Mouse (Mus musculus) MEL (cell line): ENCODE results near the gene Rasgef1b. TPM values are rescaled to one million over a fixed set of nuclear protein-coding genes. Genes with fewer than 3 reads are reported as not detected.

Experiments used
- DNase-seq: peaks from one replicate; pipeline ENCODE4 v3.0.0; 2011; ENCODE audit warnings: low read depth, low spot score
- H3K27ac ChIP-seq: 2 replicates; pipeline ENCODE4 v1.5.1; 2012; ENCODE audit warnings: low read depth, mild to moderate bottlenecking, control low read depth, low read length, moderate library complexity; ENCODE audit not compliant: control insufficient read depth
- H3K27me3 ChIP-seq, 2 experiments: fragments of 150-350 bp in 1 of 2; sonication (generic) in 1 of 2; 2 replicates each; pipeline ENCODE4 v1.6.1; 2012; ENCODE audit warnings: low read length in 2 of 2, mild to moderate bottlenecking in 2 of 2, improper control_type of control experiment in 1 of 2, moderate library complexity in 1 of 2; ENCODE audit not compliant: insufficient read depth in 2 of 2, control insufficient read depth in 1 of 2
- H3K36me3 ChIP-seq, 2 experiments: 2 replicates each; pipeline ENCODE4 v1.6.1; 2012 to 2014; ENCODE audit warnings: low read length in 2 of 2, improper control_type of control experiment in 1 of 2, inconsistent platforms in 1 of 2, mild to moderate bottlenecking in 1 of 2; ENCODE audit not compliant: insufficient read depth in 2 of 2, control insufficient read depth in 1 of 2
- H3K4me1 ChIP-seq, 2 experiments: fragments of 150-350 bp in 1 of 2; sonication (generic) in 1 of 2; 2 replicates each; pipeline ENCODE4 v1.6.1; 2012; ENCODE audit warnings: low read length in 2 of 2, improper control_type of control experiment in 1 of 2, mild to moderate bottlenecking in 1 of 2; ENCODE audit not compliant: insufficient read depth in 2 of 2, control insufficient read depth in 1 of 2
- H3K4me3 ChIP-seq, 2 experiments: fragments of 150-350 bp in 1 of 2; sonication (generic) in 1 of 2; 2 replicates each; pipeline ENCODE4 v1.5.1; 2012; ENCODE audit warnings: low read depth in 2 of 2, low read length in 2 of 2, mild to moderate bottlenecking in 2 of 2, moderate library complexity in 2 of 2, control low read depth in 1 of 2, improper control_type of control experiment in 1 of 2; ENCODE audit not compliant: control insufficient read depth in 1 of 2, insufficient read depth in 1 of 2
- H3K79me2 ChIP-seq: 2 replicates; pipeline ENCODE4 v1.6.1; 2012; ENCODE audit warnings: mild to moderate bottlenecking, low read length, moderate library complexity; ENCODE audit not compliant: control insufficient read depth, poor library complexity, insufficient read depth
- H3K9ac ChIP-seq: 2 replicates; pipeline ENCODE4 v1.6.1; 2012; ENCODE audit warnings: low read depth, mild to moderate bottlenecking, control low read depth, low read length, moderate library complexity; ENCODE audit not compliant: control insufficient read depth, poor library complexity, severe bottlenecking
- H3K9me3 ChIP-seq: fragments of 150-350 bp; sonication (generic); replicated peaks from 2 replicates; pipeline ENCODE4 v1.6.1; 2012; ENCODE audit warnings: mild to moderate bottlenecking, low read length, improper control_type of control experiment, moderate library complexity; ENCODE audit not compliant: insufficient read depth
- BHLHE40 ChIP-seq: IDR thresholded peaks from 2 replicates; pipeline ENCODE4 v1.6.1; 2012; ENCODE audit warnings: low read depth, mild to moderate bottlenecking, inconsistent platforms, low read length, improper control_type of control experiment, borderline replicate concordance
- E2F4 ChIP-seq: IDR thresholded peaks from 2 replicates; pipeline ENCODE4 v1.6.1; 2011; ENCODE audit warnings: low read depth, low read length, improper control_type of control experiment, borderline replicate concordance
- ELF1 ChIP-seq: IDR thresholded peaks from 2 replicates; pipeline ENCODE4 v1.6.1; 2014; ENCODE audit warnings: low read depth, mild to moderate bottlenecking, inconsistent platforms, low read length, improper control_type of control experiment, moderate library complexity
- EP300 ChIP-seq, 2 experiments: IDR thresholded peaks; 2 replicates each; pipeline ENCODE4 v1.6.1; 2011; ENCODE audit warnings: improper control_type of control experiment in 2 of 2, low read length in 2 of 2, low read depth in 1 of 2, mild to moderate bottlenecking in 1 of 2
- JUND ChIP-seq: IDR thresholded peaks from 2 replicates; pipeline ENCODE4 v1.6.1; 2011; ENCODE audit warnings: low read depth, mild to moderate bottlenecking, improper control_type of control experiment, low read length
- KAT2A ChIP-seq: conservative IDR thresholded peaks from 2 replicates; pipeline ENCODE4 v1.6.1; 2012; ENCODE audit warnings: low read depth, low read length, improper control_type of control experiment, inconsistent platforms
- MAZ ChIP-seq: IDR thresholded peaks from 2 replicates; pipeline ENCODE4 v1.6.1; 2012; ENCODE audit warnings: low read depth, mild to moderate bottlenecking, inconsistent platforms, low read length, improper control_type of control experiment
- MEF2A ChIP-seq: IDR thresholded peaks from 2 replicates; pipeline ENCODE4 v1.6.1; 2014; ENCODE audit warnings: low read depth, mild to moderate bottlenecking, inconsistent platforms, low read length, improper control_type of control experiment; ENCODE audit not compliant: poor library complexity, insufficient replicate concordance, severe bottlenecking; ENCODE audit errors: extremely low read depth
- NELFE ChIP-seq: IDR thresholded peaks from 2 replicates; pipeline ENCODE4 v1.6.1; 2011; ENCODE audit warnings: low read depth, low read length, improper control_type of control experiment
- NRF1 ChIP-seq: IDR thresholded peaks from 2 replicates; pipeline ENCODE4 v1.6.1; 2014; ENCODE audit warnings: low read depth, mild to moderate bottlenecking, inconsistent platforms, low read length, improper control_type of control experiment, moderate library complexity; ENCODE audit not compliant: poor library complexity, insufficient read depth, severe bottlenecking
- POLR2A ChIP-seq, 2 experiments: IDR thresholded peaks; 2 replicates each; pipeline ENCODE4 v1.6.1; 2011 to 2012; ENCODE audit warnings: low read length in 2 of 2, mild to moderate bottlenecking in 2 of 2, control low read depth in 1 of 2, improper control_type of control experiment in 1 of 2, low read depth in 1 of 2, moderate library complexity in 1 of 2; ENCODE audit not compliant: control insufficient read depth in 1 of 2, insufficient read depth in 1 of 2, poor library complexity in 1 of 2
- RAD21 ChIP-seq: IDR thresholded peaks from 2 replicates; pipeline ENCODE4 v1.6.1; 2011; ENCODE audit warnings: mild to moderate bottlenecking, low read depth, low read length, improper control_type of control experiment
- RCOR1 ChIP-seq: IDR thresholded peaks from 2 replicates; pipeline ENCODE4 v1.6.1; 2012; ENCODE audit warnings: low read depth, mild to moderate bottlenecking, inconsistent platforms, low read length, improper control_type of control experiment
- SIN3A ChIP-seq: IDR thresholded peaks from 2 replicates; pipeline ENCODE4 v1.6.1; 2012; ENCODE audit warnings: low read length, improper control_type of control experiment, inconsistent platforms
- SMC3 ChIP-seq: IDR thresholded peaks from 2 replicates; pipeline ENCODE4 v1.6.1; 2011; ENCODE audit warnings: low read depth, low read length, improper control_type of control experiment
- USF2 ChIP-seq, 2 experiments: IDR thresholded peaks; 2 replicates each; pipeline ENCODE4 v1.6.1; 2011 to 2012; ENCODE audit warnings: improper control_type of control experiment in 2 of 2, low read length in 2 of 2, borderline replicate concordance in 1 of 2, inconsistent platforms in 1 of 2, low read depth in 1 of 2, mild to moderate bottlenecking in 1 of 2; ENCODE audit not compliant: insufficient read depth in 1 of 2
- ZC3H11A ChIP-seq: IDR thresholded peaks from 2 replicates; pipeline ENCODE4 v1.6.1; 2012; ENCODE audit warnings: low read depth, mild to moderate bottlenecking, inconsistent platforms, low read length, improper control_type of control experiment
- ZKSCAN1 ChIP-seq: IDR thresholded peaks from 2 replicates; pipeline ENCODE4 v1.6.1; 2012; ENCODE audit warnings: low read depth, mild to moderate bottlenecking, inconsistent platforms, low read length, improper control_type of control experiment, moderate library complexity
- ZNF384 ChIP-seq: IDR thresholded peaks from 2 replicates; pipeline ENCODE4 v1.6.1; 2012; ENCODE audit warnings: low read depth, mild to moderate bottlenecking, inconsistent platforms, low read length, improper control_type of control experiment
- polyA plus RNA-seq, 2 experiments: library from polyadenylated mRNA; stranded (reverse) in 1 of 2; unstranded in 1 of 2; fragments of >175 nt in 1 of 2; fragments of >200 nt in 1 of 2; gene quantifications; 2 replicates each; pipeline versions ENCODE4 v1.2.1 to v1.2.4; 2012; ENCODE audit warnings: low replicate concordance in 2 of 2, low read depth in 1 of 2; ENCODE audit not compliant: insufficient read length in 2 of 2, insufficient read depth in 1 of 2, missing spikeins in 1 of 2
- total RNA-seq: library from RNA; depleted of rRNA; stranded (reverse); fragments of 300-350 nt; gene quantifications from 2 replicates; pipeline ENCODE4 v1.2.3, GENCODE M21; 2012

The Rasgef1b gene
- total and polyA plus RNA-seq, 3 experiments = not detected

- DNase-seq = no peak
- H3K27ac ChIP-seq = no peak overlapping the region
- no peak overlapping the region for H3K9ac ChIP-seq
- H3K79me2 ChIP-seq = no peaks in the 10 kb centered on the region
- H3K36me3 ChIP-seq = no peaks in the 10 kb centered on the region
- H3K4me3 ChIP-seq = no peak overlapping the region
- no peaks in the 10 kb centered on the region for H3K9me3 ChIP-seq
- H3K27me3 ChIP-seq = no peaks in the 10 kb centered on the region
- H3K4me1 ChIP-seq = no peaks in the 10 kb centered on the region
- no peak for TF ChIP-seq MEF2A
- no peak for TF ChIP-seq POLR2A (IDR thresholded peaks at IDR 0.05; ENCODE audit: control insufficient read depth in 1 of 2, insufficient read depth in 1 of 2, low read depth in 1 of 2, low read length in 2 of 2, poor library complexity in 1 of 2)
- no peak for TF ChIP-seq RCOR1
- TF ChIP-seq MAZ = no peak
- TF ChIP-seq BHLHE40 = no peak
- no peak for TF ChIP-seq E2F4
- no peak for TF ChIP-seq ZNF384
- TF ChIP-seq KAT2A = no peak
- TF ChIP-seq NELFE = no peak
- TF ChIP-seq EP300 (IDR thresholded peaks at IDR 0.05; ENCODE audit: low read depth in 1 of 2, low read length in 2 of 2) = no peak
- TF ChIP-seq ZC3H11A = no peak
- TF ChIP-seq USF2 (IDR thresholded peaks at IDR 0.05; ENCODE audit: borderline replicate concordance in 1 of 2, insufficient read depth in 1 of 2, low read depth in 1 of 2, low read length in 2 of 2) = no peak
- no peak for TF ChIP-seq RAD21
- no peak for TF ChIP-seq JUND
- no peak for TF ChIP-seq NRF1
- no peak for TF ChIP-seq SMC3
- TF ChIP-seq ZKSCAN1 = no peak
- TF ChIP-seq SIN3A = no peak
- no peak for TF ChIP-seq ELF1
Measured at GRCm38 (mm10) chr5:99711947-99712346, 16.9 kb downstream of the Rasgef1b start.

GRCm38 (mm10) chr5:99708706-99709105 is 20.2 kb downstream of the Rasgef1b start:
- Histone ChIP-seq H3K79me2 (no peaks in the 10 kb centered on the region), H3K27ac (no peak overlapping the region), H3K36me3 (no peaks in the 10 kb centered on the region), H3K9me3 (no peaks in the 10 kb centered on the region), H3K9ac (no peak overlapping the region), H3K27me3 (no peaks in the 10 kb centered on the region), H3K4me3 (no peak overlapping the region), H3K4me1 (no peaks in the 10 kb centered on the region)
- DNase-seq = no peak
- no peak for TF ChIP-seq KAT2A
